Mouse (Mus musculus): ENCODE measurements around the gene Fbxl15.

The Fbxl15 gene

GRCm38 (mm10) chr19:46308706-46309435 lies 19.1 kb upstream of the Fbxl15 start:
- DNase-seq, result peak; percentile 97

GRCm38 (mm10) chr19:46309651-46310305 lies 18.2 kb upstream of the Fbxl15 start:
- DNase-seq, result no peak

GRCm38 (mm10) chr19:46310312-46310865 lies 17.6 kb upstream of the Fbxl15 start:
- DNase-seq, result no peak

GRCm38 (mm10) chr19:46311341-46311740 lies 16.6 kb upstream of the Fbxl15 start:
- DNase-seq, result no peak

- DNase-seq, result no peak
Measured at GRCm38 (mm10) chr19:46312566-46312965, 15.4 kb upstream of the Fbxl15 start.

- no peak for DNase-seq
Measured at GRCm38 (mm10) chr19:46313116-46313515, 14.9 kb upstream of the Fbxl15 start.

GRCm38 (mm10) chr19:46313591-46313990 lies 14.4 kb upstream of the Fbxl15 start:
- no peak for DNase-seq

- DNase-seq, result no peak
Measured at GRCm38 (mm10) chr19:46314151-46314601, 13.8 kb upstream of the Fbxl15 start.

- no peak for DNase-seq
Measured at GRCm38 (mm10) chr19:46314872-46315742, 12.9 kb upstream of the Fbxl15 start.

GRCm38 (mm10) chr19:46315752-46316610 lies 12.0 kb upstream of the Fbxl15 start:
- no peak for DNase-seq

GRCm38 (mm10) chr19:46316846-46317545 lies 11.0 kb upstream of the Fbxl15 start:
- peak; percentile 81 for DNase-seq

GRCm38 (mm10) chr19:46317546-46317885 lies 10.5 kb upstream of the Fbxl15 start:
- DNase-seq, result peak; percentile 23

GRCm38 (mm10) chr19:46318031-46318471 lies 9.9 kb upstream of the Fbxl15 start:
- DNase-seq, result peak; percentile 70

- peak; percentile 87 for DNase-seq
Measured at GRCm38 (mm10) chr19:46318586-46319378, 9.2 kb upstream of the Fbxl15 start.

- DNase-seq, result no peak
Measured at GRCm38 (mm10) chr19:46320076-46320785, 7.8 kb upstream of the Fbxl15 start.

- DNase-seq, result no peak
Measured at GRCm38 (mm10) chr19:46321101-46321943, 6.7 kb upstream of the Fbxl15 start.

GRCm38 (mm10) chr19:46322144-46322995 lies 5.6 kb upstream of the Fbxl15 start:
- no peak for DNase-seq

- no peak for DNase-seq
Measured at GRCm38 (mm10) chr19:46322996-46323572, 4.9 kb upstream of the Fbxl15 start.
